Mouse (Mus musculus): ENCODE data around the gene Ifnlr1.

- TF ChIP-seq EP300 (IDR thresholded peaks at IDR 0.05; ENCODE audit: low read depth) (no peak), CTCF (IDR thresholded peaks at IDR 0.05; ENCODE audit: low read depth) (no peak)
Measured at GRCm38 (mm10) chr4:135652966-135653607, 33.0 kb upstream of the Ifnlr1 start.
